Mouse (Mus musculus): Measurements from ENCODE around the gene Rasgef1c. TPM values are rescaled to one million over a fixed set of nuclear protein-coding genes. Genes with fewer than 3 reads are reported as not detected.
A peak's percentile ranks its signal among the peaks of the same experiment; 100 is the strongest.

The Rasgef1c gene
- polyA plus RNA-seq, 1 experiment from 2014 or later: 5.7 TPM

GRCm38 (mm10) chr11:49982094-49982493 is 80.5 kb downstream of the Rasgef1c start:
- ATAC-seq: no peak
- H3K27ac ChIP-seq: no peak overlapping the region
- H3K4me1 ChIP-seq: no peaks in the 10 kb centered on the region
- 89% methylated on average over 4 of the region's 4 CpGs for WGBS
- H3K27me3 ChIP-seq: no peaks in the 10 kb centered on the region
- no peaks in the 10 kb centered on the region for H3K9me3 ChIP-seq (replicated peaks)
- no peaks in the 10 kb centered on the region for H3K36me3 ChIP-seq (ENCODE audit: poor library complexity, severe bottlenecking)
- no peak overlapping the region for H3K9ac ChIP-seq
- no peak overlapping the region for H3K4me3 ChIP-seq
- no peak overlapping the region for H3K4me2 ChIP-seq

- no peak overlapping the region for H3K9ac ChIP-seq
- no peaks in the 10 kb centered on the region for H3K4me1 ChIP-seq
Observed at GRCm38 (mm10) chr11:49982881-49983280, 81.2 kb downstream of the Rasgef1c start.

GRCm38 (mm10) chr11:49983875-49984552 is 82.4 kb downstream of the Rasgef1c start:
- H3K9ac ChIP-seq: no peak overlapping the region
- no peak overlapping the region for H3K4me2 ChIP-seq
- no peak overlapping the region for H3K4me3 ChIP-seq
- no peaks in the 10 kb centered on the region for H3K4me1 ChIP-seq
- H3K27ac ChIP-seq: no peak overlapping the region
- ATAC-seq: no peak
- no peaks in the 10 kb centered on the region for H3K36me3 ChIP-seq (ENCODE audit: poor library complexity, severe bottlenecking)
- H3K9me3 ChIP-seq (replicated peaks): no peaks in the 10 kb centered on the region
- H3K27me3 ChIP-seq: no peaks in the 10 kb centered on the region
- WGBS: 79% methylated on average over 4 of the region's 4 CpGs

More at GRCm38 (mm10) chr11:49982881-49983280, 81.2 kb downstream of the Rasgef1c start:
- Histone ChIP-seq H3K4me2 (no peak overlapping the region), H3K4me3 (no peak overlapping the region), H3K27me3 (no peaks in the 10 kb centered on the region), H3K9me3 (replicated peaks) (no peaks in the 10 kb centered on the region), H3K27ac (no peak overlapping the region), H3K36me3 (ENCODE audit: poor library complexity, severe bottlenecking) (no peaks in the 10 kb centered on the region)
- WGBS: 40% methylated on average over 4 of the region's 4 CpGs
- ATAC-seq: no peak

- no peak overlapping the region for H3K27ac ChIP-seq
- no peak overlapping the region for H3K9ac ChIP-seq
- WGBS: 92% methylated on average over 4 of the region's 4 CpGs
- ATAC-seq: no peak
- no peaks in the 10 kb centered on the region for H3K4me1 ChIP-seq
- H3K4me3 ChIP-seq: no peak overlapping the region
- H3K27me3 ChIP-seq: no peaks in the 10 kb centered on the region
- no peak overlapping the region for H3K4me2 ChIP-seq
- no peaks in the 10 kb centered on the region for H3K9me3 ChIP-seq (replicated peaks)
- no peaks in the 10 kb centered on the region for H3K36me3 ChIP-seq (ENCODE audit: poor library complexity, severe bottlenecking)
Observed at GRCm38 (mm10) chr11:49985009-49985408, 83.4 kb downstream of the Rasgef1c start.

- H3K36me3 ChIP-seq (ENCODE audit: poor library complexity, severe bottlenecking): no peaks in the 10 kb centered on the region
- no peaks in the 10 kb centered on the region for H3K9me3 ChIP-seq (replicated peaks)
- no peaks in the 10 kb centered on the region for H3K4me1 ChIP-seq
- ATAC-seq: peak; percentile 81; the same call in 1 of the 2 replicates
- no peak overlapping the region for H3K4me2 ChIP-seq
- H3K9ac ChIP-seq: no peak overlapping the region
- H3K4me3 ChIP-seq: no peak overlapping the region
- H3K27ac ChIP-seq: no peak overlapping the region
- WGBS: 22% methylated on average over 10 of the region's 10 CpGs
- H3K27me3 ChIP-seq: no peaks in the 10 kb centered on the region
Observed at GRCm38 (mm10) chr11:49986277-49987036, 84.8 kb downstream of the Rasgef1c start.

GRCm38 (mm10) chr11:49994536-49994935 is 92.9 kb downstream of the Rasgef1c start:
- Histone ChIP-seq H3K4me2 (no peak overlapping the region), H3K4me3 (no peak overlapping the region), H3K27ac (no peak overlapping the region), H3K9me3 (replicated peaks) (no peaks in the 10 kb centered on the region), H3K36me3 (ENCODE audit: poor library complexity, severe bottlenecking) (no peaks in the 10 kb centered on the region), H3K9ac (no peak overlapping the region), H3K27me3 (no peaks in the 10 kb centered on the region), H3K4me1 (no peaks in the 10 kb centered on the region)
- 84% methylated on average over 2 of the region's 2 CpGs for WGBS
- ATAC-seq: no peak

GRCm38 (mm10) chr11:49996398-49996797 is 94.8 kb downstream of the Rasgef1c start:
- Histone ChIP-seq H3K27me3 (no peaks in the 10 kb centered on the region), H3K4me2 (no peak overlapping the region), H3K27ac (no peak overlapping the region), H3K36me3 (ENCODE audit: poor library complexity, severe bottlenecking) (no peaks in the 10 kb centered on the region), H3K4me3 (no peak overlapping the region), H3K9me3 (replicated peaks) (no peaks in the 10 kb centered on the region), H3K9ac (no peak overlapping the region), H3K4me1 (no peaks in the 10 kb centered on the region)
- 75% methylated on average over 4 of the region's 4 CpGs for WGBS
- no peak for ATAC-seq

- WGBS: 86% methylated on average over 5 of the region's 5 CpGs
- Histone ChIP-seq H3K27ac (no peak overlapping the region), H3K4me2 (no peak overlapping the region), H3K27me3 (no peaks in the 10 kb centered on the region), H3K9ac (no peak overlapping the region), H3K36me3 (ENCODE audit: poor library complexity, severe bottlenecking) (no peaks in the 10 kb centered on the region), H3K4me1 (no peaks in the 10 kb centered on the region), H3K4me3 (no peak overlapping the region), H3K9me3 (replicated peaks) (no peaks in the 10 kb centered on the region)
- ATAC-seq: no peak
Observed at GRCm38 (mm10) chr11:49997321-49997720, 95.7 kb downstream of the Rasgef1c start.

GRCm38 (mm10) chr11:50002853-50003252 is 101.2 kb downstream of the Rasgef1c start:
- H3K9me3 ChIP-seq (replicated peaks): no peaks in the 10 kb centered on the region
- H3K4me2 ChIP-seq: no peak overlapping the region
- H3K27me3 ChIP-seq: no peaks in the 10 kb centered on the region
- H3K4me3 ChIP-seq: no peak overlapping the region
- H3K27ac ChIP-seq: no peak overlapping the region
- no peak overlapping the region for H3K9ac ChIP-seq
- H3K36me3 ChIP-seq (ENCODE audit: poor library complexity, severe bottlenecking): no peaks in the 10 kb centered on the region
- WGBS: 97% methylated on average over 4 of the region's 4 CpGs
- 0 out of 2 replicates have a peak, but pooled peaks cover under 1% of the 10 kb centered on the region for H3K4me1 ChIP-seq
- no peak for ATAC-seq

GRCm38 (mm10) chr11:50007776-50008175 is 106.1 kb downstream of the Rasgef1c start:
- Histone ChIP-seq H3K4me2 (no peak overlapping the region), H3K36me3 (ENCODE audit: poor library complexity, severe bottlenecking) (no peaks in the 10 kb centered on the region), H3K9ac (no peak overlapping the region), H3K4me3 (no peak overlapping the region), H3K27me3 (no peaks in the 10 kb centered on the region), H3K9me3 (replicated peaks) (no peaks in the 10 kb centered on the region), H3K4me1 (0 out of 2 replicates have a peak, but pooled peaks cover 5% of the 10 kb centered on the region), H3K27ac (no peak overlapping the region)
- 66% methylated on average over 10 of the region's 10 CpGs for WGBS
- ATAC-seq: no peak

GRCm38 (mm10) chr11:50008231-50008630 is 106.6 kb downstream of the Rasgef1c start:
- H3K36me3 ChIP-seq (ENCODE audit: poor library complexity, severe bottlenecking): no peaks in the 10 kb centered on the region
- no peak overlapping the region for H3K27ac ChIP-seq
- no peaks in the 10 kb centered on the region for H3K9me3 ChIP-seq (replicated peaks)
- H3K4me1 ChIP-seq: 0 out of 2 replicates have a peak, but pooled peaks cover 5% of the 10 kb centered on the region
- no peak overlapping the region for H3K9ac ChIP-seq
- H3K27me3 ChIP-seq: no peaks in the 10 kb centered on the region
- 11% methylated on average over 5 of the region's 5 CpGs for WGBS
- H3K4me2 ChIP-seq: no peak overlapping the region
- H3K4me3 ChIP-seq: no peak overlapping the region
- ATAC-seq: no peak

- 59% methylated on average over 6 of the region's 6 CpGs for WGBS
- Histone ChIP-seq H3K9ac (no peak overlapping the region), H3K4me2 (no peak overlapping the region), H3K4me1 (0 out of 2 replicates have a peak, but pooled peaks cover 3% of the 10 kb centered on the region), H3K27ac (no peak overlapping the region), H3K36me3 (ENCODE audit: poor library complexity, severe bottlenecking) (no peaks in the 10 kb centered on the region), H3K4me3 (no peak overlapping the region), H3K9me3 (replicated peaks) (no peaks in the 10 kb centered on the region), H3K27me3 (no peaks in the 10 kb centered on the region)
- no peak for ATAC-seq
Observed at GRCm38 (mm10) chr11:50013016-50013415, 111.4 kb downstream of the Rasgef1c start.
